Mouse (Mus musculus) lung, postnatal 0 days (tissue): ENCODE data around the gene Tnfrsf1a.
A peak's percentile ranks its signal among the peaks of the same experiment; 100 is the strongest.

ENCODE experiments used
- CTCF ChIP-seq: IDR thresholded peaks from 2 replicates; pipeline ENCODE4 v1.5.1; 2016; ENCODE audit warnings: antibody characterized with exemption, mild to moderate bottlenecking
- EP300 ChIP-seq: IDR thresholded peaks from 2 replicates; pipeline ENCODE4 v1.6.1; 2016; ENCODE audit warnings: antibody characterized with exemption, mild to moderate bottlenecking, control low read depth

DNA sequence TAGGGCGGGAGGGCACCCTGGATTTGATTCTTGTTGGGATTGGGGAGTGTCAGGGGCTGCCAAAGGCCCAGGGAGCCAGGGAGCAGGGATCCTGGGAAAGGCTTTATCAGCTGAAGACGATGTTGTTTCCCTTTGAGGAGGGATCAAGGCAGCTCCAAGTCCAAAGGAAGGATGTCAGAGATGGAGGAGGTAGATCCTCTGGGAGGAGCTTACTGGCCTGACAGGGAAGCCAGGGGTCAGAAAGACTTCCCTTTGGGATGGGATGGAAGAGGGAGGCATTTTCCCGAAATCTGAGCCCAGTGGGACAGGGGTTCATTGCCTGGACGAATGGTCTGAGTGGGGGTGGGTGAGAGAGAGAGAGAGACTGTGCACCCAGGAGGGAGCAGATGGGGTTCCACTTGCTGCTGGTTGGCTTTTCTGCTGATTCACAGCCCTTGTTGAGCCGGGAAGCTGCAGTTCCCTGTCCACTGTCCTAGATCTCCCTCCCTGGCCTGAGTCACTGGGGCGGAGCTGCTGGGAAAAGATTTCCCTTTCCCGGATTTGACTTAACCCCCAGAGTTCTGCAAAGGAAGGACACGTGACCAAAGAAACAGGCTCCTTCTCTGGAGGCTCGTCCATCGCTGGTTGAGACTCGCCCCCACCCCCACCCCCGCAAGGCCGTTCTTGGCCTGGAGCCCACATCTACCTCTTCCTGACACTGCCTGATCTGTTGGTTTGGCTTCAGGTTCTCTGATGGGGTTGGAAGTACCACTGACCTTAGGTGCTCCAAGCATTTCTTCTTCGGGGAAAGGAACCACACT is 5.4 kb downstream of the Tnfrsf1a start:
- TF ChIP-seq CTCF (no peak), EP300 (peak; percentile 91)
